Mouse (Mus musculus) CH12.LX (cell line): Measurements from ENCODE around the gene Dennd5b. TPM values are rescaled to one million over a fixed set of nuclear protein-coding genes. Genes with fewer than 3 reads are reported as not detected.

Source experiments
- DNase-seq: peaks from one replicate; pipeline ENCODE4 v3.0.0-alpha.2; 2013; ENCODE audit errors: extremely low read depth
- H3K27ac ChIP-seq: 2 replicates; pipeline ENCODE4 v1.5.1; 2012; ENCODE audit warnings: low read depth, mild to moderate bottlenecking, control low read depth, moderate library complexity; ENCODE audit not compliant: insufficient read depth
- H3K27me3 ChIP-seq: replicated peaks from 2 replicates; pipeline ENCODE3; 2012; ENCODE audit warnings: inconsistent platforms
- H3K36me3 ChIP-seq, 2 experiments: replicated peaks in 1 of 2; 2 replicates each; pipeline versions ENCODE3 to v1.6.1; 2012; ENCODE audit warnings: inconsistent platforms in 1 of 2, low read length in 1 of 2, mild to moderate bottlenecking in 1 of 2, mixed read lengths in 1 of 2, moderate library complexity in 1 of 2; ENCODE audit not compliant: control insufficient read depth in 1 of 2, insufficient read depth in 1 of 2
- H3K4me1 ChIP-seq, 2 experiments: 2 replicates each; pipeline ENCODE4 v1.6.1; 2012; ENCODE audit warnings: inconsistent platforms in 1 of 2, moderate library complexity in 1 of 2; ENCODE audit not compliant: insufficient read depth in 2 of 2, control insufficient read depth in 1 of 2
- H3K4me2 ChIP-seq: 2 replicates; pipeline ENCODE4 v1.6.1; 2012; ENCODE audit warnings: low read depth, mild to moderate bottlenecking, control low read depth; ENCODE audit not compliant: poor library complexity, insufficient read depth, severe bottlenecking
- H3K4me3 ChIP-seq, 3 experiments: fragments of 150-350 bp in 1 of 3; sonication (generic) in 1 of 3; replicated peaks in 1 of 3; 2 replicates each; pipeline versions ENCODE3 to v1.5.1; 2011 to 2012; ENCODE audit warnings: low read depth in 2 of 3, low read length in 2 of 3, mild to moderate bottlenecking in 2 of 3, moderate library complexity in 2 of 3, control low read depth in 1 of 3, improper control_type of control experiment in 1 of 3, inconsistent platforms in 1 of 3, mixed read lengths in 1 of 3; ENCODE audit not compliant: poor library complexity in 1 of 3
- H3K79me2 ChIP-seq: replicated peaks from 2 replicates; pipeline ENCODE4 v1.6.1; 2012; ENCODE audit warnings: mild to moderate bottlenecking, moderate library complexity; ENCODE audit not compliant: control insufficient read depth, poor library complexity, insufficient read depth, severe bottlenecking; ENCODE audit errors: extremely low read depth
- H3K9ac ChIP-seq: 2 replicates; pipeline ENCODE4 v1.6.1; 2012; ENCODE audit warnings: low read depth, mild to moderate bottlenecking, control low read depth, moderate library complexity; ENCODE audit not compliant: insufficient read depth
- H3K9me3 ChIP-seq: replicated peaks from 2 replicates; pipeline ENCODE3; 2012; ENCODE audit warnings: low read length, inconsistent platforms, mixed read lengths
- BHLHE40 ChIP-seq: IDR thresholded peaks from 2 replicates; pipeline ENCODE4 v1.6.1; 2011; ENCODE audit warnings: mild to moderate bottlenecking, low read depth, low read length, improper control_type of control experiment
- CHD2 ChIP-seq: IDR thresholded peaks from 2 replicates; pipeline ENCODE4 v1.6.1; 2011; ENCODE audit warnings: low read length, improper control_type of control experiment
- ELF1 ChIP-seq: IDR thresholded peaks from 2 replicates; pipeline ENCODE4 v1.6.1; 2014; ENCODE audit warnings: low read depth, mild to moderate bottlenecking, inconsistent platforms, low read length, improper control_type of control experiment
- ETS1 ChIP-seq: conservative IDR thresholded peaks from 2 replicates; pipeline ENCODE4 v1.6.1; 2012; ENCODE audit warnings: low read depth, mild to moderate bottlenecking, inconsistent platforms, low read length, improper control_type of control experiment, moderate library complexity
- IRF4 ChIP-seq: IDR thresholded peaks from 2 replicates; pipeline ENCODE4 v1.6.1; 2014; ENCODE audit warnings: low read depth, mild to moderate bottlenecking, inconsistent platforms, low read length, improper control_type of control experiment
- MAFK ChIP-seq: IDR thresholded peaks from 2 replicates; pipeline ENCODE4 v1.6.1; 2011; ENCODE audit warnings: low read length, improper control_type of control experiment; ENCODE audit not compliant: insufficient replicate concordance
- MAX ChIP-seq: IDR thresholded peaks from 2 replicates; pipeline ENCODE4 v1.6.1; 2011; ENCODE audit warnings: low read length, improper control_type of control experiment
- MAZ ChIP-seq: IDR thresholded peaks from 2 replicates; pipeline ENCODE4 v1.6.1; 2012; ENCODE audit warnings: low read depth, mild to moderate bottlenecking, inconsistent platforms, low read length, improper control_type of control experiment, moderate library complexity
- NELFE ChIP-seq: IDR thresholded peaks from 2 replicates; pipeline ENCODE4 v1.6.1; 2011; ENCODE audit warnings: low read depth, low read length, improper control_type of control experiment
- PAX5 ChIP-seq: IDR thresholded peaks from 2 replicates; pipeline ENCODE4 v1.6.1; 2012; ENCODE audit warnings: low read length, inconsistent platforms, mixed read lengths
- POLR2A ChIP-seq: IDR thresholded peaks from 2 replicates; pipeline ENCODE4 v1.6.1; 2011; ENCODE audit warnings: low read depth, mild to moderate bottlenecking, improper control_type of control experiment, low read length
- POLR2AphosphoS2 ChIP-seq: IDR thresholded peaks from 2 replicates; pipeline ENCODE4 v1.6.1; 2011; ENCODE audit warnings: low read depth, low read length, improper control_type of control experiment
- RCOR1 ChIP-seq: conservative IDR thresholded peaks from 2 replicates; pipeline ENCODE4 v1.6.1; 2012; ENCODE audit warnings: low read depth, mild to moderate bottlenecking, inconsistent platforms, low read length, improper control_type of control experiment
- SIN3A ChIP-seq: IDR thresholded peaks from 2 replicates; pipeline ENCODE4 v1.6.1; 2012; ENCODE audit warnings: low read length, improper control_type of control experiment, inconsistent platforms
- SMC3 ChIP-seq: IDR thresholded peaks from 2 replicates; pipeline ENCODE4 v1.6.1; 2011; ENCODE audit warnings: low read depth, low read length, improper control_type of control experiment
- TBP ChIP-seq: conservative IDR thresholded peaks from 2 replicates; pipeline ENCODE4 v1.6.1; 2011; ENCODE audit warnings: low read depth, low read length, improper control_type of control experiment
- TCF12 ChIP-seq: IDR thresholded peaks from 2 replicates; pipeline ENCODE4 v1.6.1; 2014; ENCODE audit warnings: low read depth, mild to moderate bottlenecking, inconsistent platforms, low read length, improper control_type of control experiment
- UBTF ChIP-seq: IDR thresholded peaks from 2 replicates; pipeline ENCODE4 v1.6.1; 2012; ENCODE audit warnings: low read depth, mild to moderate bottlenecking, inconsistent platforms, low read length, improper control_type of control experiment, moderate library complexity
- USF1 ChIP-seq: IDR thresholded peaks from 2 replicates; pipeline ENCODE4 v1.6.1; 2014; ENCODE audit warnings: low read depth, mild to moderate bottlenecking, inconsistent platforms, low read length, improper control_type of control experiment
- ZKSCAN1 ChIP-seq: IDR thresholded peaks from 2 replicates; pipeline ENCODE4 v1.6.1; 2012; ENCODE audit warnings: low read depth, inconsistent platforms, low read length, improper control_type of control experiment, borderline replicate concordance
- ZNF384 ChIP-seq: IDR thresholded peaks from 2 replicates; pipeline ENCODE4 v1.6.1; 2012; ENCODE audit warnings: low read depth, low read length, improper control_type of control experiment, inconsistent platforms
- dilution Hi-C: fragments of 300-500 bp; cut with MboI; formaldehyde crosslinking; loops from 2 replicates; pipeline ENCODE4 v1.14.3; 2020; ENCODE audit warnings: low sequenced_read_pairs; ENCODE audit not compliant: extremely low pct_unique_long_range_greater_than_20kb, extremely low pct_ligation_motif_present
- in situ Hi-C: fragments of 300-500 bp; cut with MboI; formaldehyde crosslinking; loops from 3 replicates; pipeline ENCODE4 v1.14.3; 2019; ENCODE audit warnings: low sequenced_read_pairs, low pct_ligation_motif_present, low pct_unique_long_range_greater_than_20kb, mixed read lengths
- polyA plus RNA-seq: library from polyadenylated mRNA; unstranded; fragments of >175 nt; gene quantifications from 2 replicates; pipeline ENCODE4 v1.2.1, GENCODE M21; 2012; ENCODE audit warnings: low read depth; ENCODE audit not compliant: insufficient read length
- total RNA-seq, 2 experiments: library from RNA; depleted of rRNA; stranded (reverse); fragments of 300-350 nt in 1 of 2; fragments of >200 nt in 1 of 2; gene quantifications; 2 replicates each; pipeline ENCODE4 v1.2.3; 2012 to 2014

Dennd5b gene
- total and polyA plus RNA-seq, 3 experiments = 1.6 to 3.1 (median 2.2) TPM

- in situ Hi-C loops (no loop called here), dilution Hi-C loops (no loop called here)
- H3K79me2 ChIP-seq = 0 out of 2 replicates have a peak, but pooled peaks cover 2% of the 10 kb centered on the region
- H3K36me3 ChIP-seq = no peaks in the 10 kb centered on the region
- H3K27me3 ChIP-seq = no peaks in the 10 kb centered on the region
- H3K9ac ChIP-seq = no peak overlapping the region
- no peak for TF ChIP-seq ELF1
- TF ChIP-seq MAX = no peak
- no peak for TF ChIP-seq SIN3A
- TF ChIP-seq ETS1 = no peak
- TF ChIP-seq USF1 = no peak
- no peak for TF ChIP-seq TBP
- H3K4me2 ChIP-seq = no peak overlapping the region
- H3K4me3 ChIP-seq = no peak overlapping the region
- H3K4me1 ChIP-seq = no peaks in the 10 kb centered on the region
- DNase-seq = no peak
- H3K9me3 ChIP-seq = no peaks in the 10 kb centered on the region
- H3K27ac ChIP-seq = no peak overlapping the region
Measured at GRCm38 (mm10) chr6:149054780-149055179, 46.7 kb downstream of the Dennd5b start.

- Histone ChIP-seq H3K4me1 (no peaks in the 10 kb centered on the region), H3K9me3 (no peaks in the 10 kb centered on the region), H3K27me3 (no peaks in the 10 kb centered on the region), H3K79me2 (no peaks in the 10 kb centered on the region), H3K4me2 (no peak overlapping the region), H3K4me3 (no peak overlapping the region), H3K27ac (no peak overlapping the region), H3K36me3 (no peaks in the 10 kb centered on the region), H3K9ac (no peak overlapping the region)
- DNase-seq = no peak
- no peak for TF ChIP-seq POLR2A
- TF ChIP-seq NELFE = no peak
- TF ChIP-seq ZKSCAN1 = no peak
- no peak for TF ChIP-seq MAZ
- TF ChIP-seq RCOR1 = no peak
- no peak for TF ChIP-seq IRF4
- no peak for TF ChIP-seq BHLHE40
- TF ChIP-seq PAX5 = no peak
- no peak for TF ChIP-seq ZNF384
- TF ChIP-seq UBTF = no peak
- TF ChIP-seq MAFK = no peak
- TF ChIP-seq SIN3A = no peak
- TF ChIP-seq CHD2 = no peak
- no peak for TF ChIP-seq POLR2AphosphoS2
- no peak for TF ChIP-seq SMC3
- TF ChIP-seq ETS1 = no peak
- no peak for TF ChIP-seq TCF12
- in situ Hi-C loops (no loop called here), dilution Hi-C loops (no loop called here)
Measured at GRCm38 (mm10) chr6:149050978-149051723, 50.3 kb downstream of the Dennd5b start.
